Mouse (Mus musculus) liver, adult 2 months (tissue): ENCODE results near the gene Gse1. TPM values are rescaled to one million over a fixed set of nuclear protein-coding genes. Genes with fewer than 3 reads are reported as not detected.
A peak's percentile ranks its signal among the peaks of the same experiment; 100 is the strongest.

Source experiments
- DNase-seq: peaks from one replicate; pipeline ENCODE4 v3.0.0-alpha.2; 2011; ENCODE audit warnings: low read depth, low spot score; ENCODE audit errors: extremely low read depth
- H3K27ac ChIP-seq: fragments of 200-500 bp; replicated peaks from 2 replicates; pipeline ENCODE4 v1.5.1; 2012; ENCODE audit warnings: low read depth, mild to moderate bottlenecking, control low read depth, inconsistent platforms, low read length; ENCODE audit not compliant: insufficient read depth
- H3K27me3 ChIP-seq: fragments of 200-500 bp; 2 replicates; pipeline ENCODE4 v1.6.1; 2012; ENCODE audit warnings: mild to moderate bottlenecking, moderate library complexity, low read length, inconsistent platforms; ENCODE audit not compliant: control insufficient read depth, insufficient read depth
- H3K36me3 ChIP-seq: fragments of 200-500 bp; 2 replicates; pipeline ENCODE4 v1.6.1; 2012; ENCODE audit warnings: low read length, inconsistent platforms; ENCODE audit not compliant: control insufficient read depth, insufficient read depth
- H3K4me1 ChIP-seq: fragments of 200-500 bp; 2 replicates; pipeline ENCODE4 v1.6.1; 2011; ENCODE audit warnings: low read length; ENCODE audit not compliant: control insufficient read depth, insufficient read depth
- H3K4me3 ChIP-seq: fragments of 200-500 bp; 2 replicates; pipeline ENCODE4 v1.5.1; 2011; ENCODE audit warnings: low read depth, mild to moderate bottlenecking, control low read depth, low read length, moderate library complexity; ENCODE audit not compliant: insufficient read depth
- H3K79me2 ChIP-seq: fragments of 200-500 bp; 2 replicates; pipeline ENCODE4 v1.6.1; 2012; ENCODE audit warnings: inconsistent platforms, mild to moderate bottlenecking, low read length, moderate library complexity; ENCODE audit not compliant: control insufficient read depth, insufficient read depth
- H3K9ac ChIP-seq: fragments of 200-500 bp; 2 replicates; pipeline ENCODE4 v1.6.1; 2012; ENCODE audit warnings: low read depth, mild to moderate bottlenecking, control low read depth, inconsistent platforms, low read length
- CTCF ChIP-seq: fragments of 200-500 bp; IDR thresholded peaks from 2 replicates; pipeline ENCODE4 v1.5.1; 2011; ENCODE audit warnings: low read depth, low read length, control low read depth
- POLR2A ChIP-seq: fragments of 200-500 bp; IDR thresholded peaks from 2 replicates; pipeline ENCODE4 v1.6.1; 2011; ENCODE audit warnings: low read length, control low read depth; ENCODE audit not compliant: insufficient read depth; ENCODE audit errors: extremely low read depth
- WGBS: fragments of 180-500 bp; shearing (Covaris S2); methylation state at CpG from one replicate; pipeline ENCODE4 v1.1.7; 2018; 5-methylcytosine and 5-hydroxymethylcytosine counted together
- polyA plus RNA-seq: library from polyadenylated mRNA; depleted of rRNA; stranded (reverse); fragments of >200 nt; gene quantifications from 2 replicates; pipeline ENCODE4 v1.2.3, GENCODE M21; 2012
- total RNA-seq: library from RNA; depleted of rRNA; stranded (reverse); fragments of >200 nt; gene quantifications from 2 replicates; pipeline ENCODE4 v1.2.3, GENCODE M21; 2014

Gene Gse1
- total and polyA plus RNA-seq, 2 experiments, result 2.6 to 10.0 TPM

DNA sequence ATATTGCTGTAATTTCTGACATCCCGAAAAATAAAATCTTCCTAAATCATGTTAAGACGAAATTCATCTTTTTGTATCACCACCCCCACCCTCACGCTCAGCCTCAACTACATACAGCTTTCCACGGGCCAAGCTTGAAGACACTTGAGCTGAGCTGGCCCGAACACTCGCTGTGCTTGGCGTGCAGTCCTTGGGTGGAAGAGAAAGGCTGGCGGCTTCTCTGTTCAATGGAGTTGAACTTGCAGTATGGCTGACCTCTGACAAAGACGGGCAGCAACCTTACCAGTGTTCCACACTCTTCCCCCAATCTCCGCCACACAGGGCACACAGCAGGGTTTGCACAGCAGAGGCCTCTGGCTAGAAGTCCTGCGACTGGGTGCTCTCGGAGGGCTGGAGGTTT lies 353.1 kb downstream of the Gse1 start:
- DNase-seq, result no peak
- TF ChIP-seq CTCF, result no peak
- no peak for TF ChIP-seq POLR2A
- WGBS, result 95% methylated on average over 12 of the region's 12 CpGs
- Histone ChIP-seq H3K36me3 (peaks cover 25% of the 10 kb centered on the region), H3K4me3 (no peak overlapping the region), H3K9ac (no peak overlapping the region), H3K27ac (no peak overlapping the region), H3K79me2 (no peaks in the 10 kb centered on the region), H3K27me3 (no peaks in the 10 kb centered on the region), H3K4me1 (no peaks in the 10 kb centered on the region)

- Histone ChIP-seq H3K27ac (no peak overlapping the region), H3K4me1 (no peaks in the 10 kb centered on the region), H3K4me3 (no peak overlapping the region), H3K27me3 (no peaks in the 10 kb centered on the region), H3K9ac (no peak overlapping the region), H3K79me2 (no peaks in the 10 kb centered on the region), H3K36me3 (peaks cover 21% of the 10 kb centered on the region)
- WGBS, result 93% methylated on average over 8 of the region's 8 CpGs
- no peak for DNase-seq
- TF ChIP-seq POLR2A, result no peak
- TF ChIP-seq CTCF, result no peak
Observed at GRCm38 (mm10) chr8:120581811-120582210, 353.6 kb downstream of the Gse1 start.

DNA sequence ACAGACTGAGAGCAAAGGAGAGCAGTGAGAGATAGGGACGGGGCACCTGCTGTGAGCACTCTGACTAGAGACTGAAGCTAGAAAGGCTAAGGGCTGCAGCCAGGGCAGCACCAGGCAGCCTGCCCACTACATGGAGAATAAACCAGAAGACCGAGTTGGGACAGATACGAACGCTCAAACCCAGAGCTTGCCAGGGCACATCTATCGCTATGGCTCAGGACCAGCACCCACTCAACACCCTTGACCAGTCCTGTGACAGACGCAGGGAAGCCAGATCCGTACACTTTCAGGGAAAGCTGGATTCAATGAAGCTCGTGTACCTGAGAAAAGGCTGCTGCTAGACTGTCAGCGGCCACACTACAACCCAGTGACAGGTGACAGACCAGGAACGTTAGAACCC lies 357.3 kb downstream of the Gse1 start:
- DNase-seq, result no peak
- no peaks in the 10 kb centered on the region for H3K36me3 ChIP-seq
- WGBS, result 92% methylated on average over 10 of the region's 10 CpGs
- TF ChIP-seq CTCF, result no peak
- TF ChIP-seq POLR2A, result no peak
- no peak overlapping the region for H3K9ac ChIP-seq
- H3K4me3 ChIP-seq, result no peak overlapping the region
- H3K4me1 ChIP-seq, result 0 out of 2 replicates have a peak, but pooled peaks cover 1% of the 10 kb centered on the region
- H3K79me2 ChIP-seq, result no peaks in the 10 kb centered on the region
- no peak overlapping the region for H3K27ac ChIP-seq
- H3K27me3 ChIP-seq, result no peaks in the 10 kb centered on the region

DNA sequence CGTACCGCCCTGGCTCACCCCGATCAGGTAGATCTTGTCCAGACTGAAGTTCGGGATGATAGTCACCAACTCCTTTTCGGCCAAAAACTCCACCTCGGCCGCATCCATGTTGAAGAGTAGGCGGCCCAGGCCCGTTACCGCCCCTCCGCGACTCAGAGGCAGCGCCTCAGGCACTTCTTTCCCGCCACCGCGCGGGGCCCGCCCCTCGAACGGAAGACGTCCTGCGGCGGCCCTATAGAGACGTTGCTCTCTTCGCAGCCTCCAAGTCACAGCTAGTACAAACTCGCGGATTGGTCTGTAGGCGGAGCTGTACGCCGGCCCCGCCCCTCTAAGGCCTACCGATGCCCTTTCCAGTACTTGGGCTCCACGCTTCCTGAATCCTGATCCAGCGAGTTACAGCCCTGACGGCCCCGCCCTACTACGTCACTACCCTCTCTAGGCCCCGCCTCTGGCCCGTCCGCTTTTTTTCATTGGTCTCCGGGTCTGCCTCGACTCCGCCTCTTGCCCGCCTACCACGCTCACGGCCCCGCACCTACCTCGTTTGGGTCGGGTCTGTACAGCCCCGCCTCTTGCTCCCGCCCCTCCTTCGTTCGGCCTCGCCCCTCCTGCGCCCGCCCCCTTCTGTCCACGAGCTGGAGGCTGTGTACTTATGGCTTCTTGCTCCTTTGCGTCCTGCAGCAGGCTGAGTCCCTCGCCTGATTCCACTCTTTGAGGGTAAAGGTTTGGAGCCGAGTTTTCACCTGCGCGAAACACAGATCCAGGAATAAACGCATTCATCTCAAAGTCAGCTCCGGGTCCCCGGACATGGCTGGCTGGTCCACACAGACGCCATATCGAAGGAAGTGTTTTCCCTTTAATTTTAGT lies 360.9 kb downstream of the Gse1 start, which contains the start of gene Gins2:
Gene Gins2, minus strand, starts transcription at position 397 of the 864 bp plus-strand sequence.
- under 1% methylated on average over 67 of the region's 67 CpGs for WGBS
- no peaks in the 10 kb centered on the region for H3K79me2 ChIP-seq
- DNase-seq, result peak; percentile 96
- peak within 1 kb of the TSS; percentile 60 for H3K4me3 ChIP-seq
- H3K27me3 ChIP-seq, result no peaks in the 10 kb centered on the region
- H3K36me3 ChIP-seq, result no peaks in the 10 kb centered on the region
- no peak within 1 kb of the TSS for H3K27ac ChIP-seq
- no peak for TF ChIP-seq CTCF
- 0 out of 2 replicates have a peak, but pooled peaks have one; percentile 6 for TF ChIP-seq POLR2A
- 0 out of 2 replicates have a peak, but pooled peaks cover 1% of the 10 kb centered on the region for H3K4me1 ChIP-seq
- H3K9ac ChIP-seq, result peak within 1 kb of the TSS; percentile 55

DNA sequence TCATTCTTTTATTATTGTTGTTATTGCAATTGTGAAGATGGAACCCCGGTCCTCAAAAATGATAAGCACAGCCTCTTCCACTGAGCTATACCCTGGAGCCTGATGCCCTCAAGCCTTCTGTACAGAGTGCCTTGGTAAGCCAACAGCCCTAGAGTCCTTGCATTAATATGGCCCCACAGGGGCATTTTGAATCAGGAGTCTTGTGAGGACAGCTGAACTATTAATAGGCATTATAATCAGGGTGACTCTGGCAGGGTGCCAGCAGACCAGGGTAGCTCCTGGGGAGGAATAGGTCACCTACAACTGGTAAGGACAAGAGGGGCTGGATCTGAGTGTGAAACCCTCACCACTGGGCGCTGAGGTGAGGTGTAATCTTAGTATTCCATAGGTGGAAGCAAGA lies 361.7 kb downstream of the Gse1 start:
- no peaks in the 10 kb centered on the region for H3K79me2 ChIP-seq
- no peak overlapping the region for H3K27ac ChIP-seq
- no peaks in the 10 kb centered on the region for H3K36me3 ChIP-seq
- H3K27me3 ChIP-seq, result no peaks in the 10 kb centered on the region
- 50% methylated on average over 2 of the region's 2 CpGs for WGBS
- H3K4me3 ChIP-seq, result no peak overlapping the region
- no peak for TF ChIP-seq POLR2A
- no peak for TF ChIP-seq CTCF
- no peak overlapping the region; the same call in 1 of the 2 replicates for H3K9ac ChIP-seq
- DNase-seq, result no peak
- 0 out of 2 replicates have a peak, but pooled peaks cover 1% of the 10 kb centered on the region for H3K4me1 ChIP-seq
